Comparison of ENCODE assay signal across 9 mouse cellular contexts in genomic region chr9:113792651-113793512, GRCm38 (mm10). TPM values are rescaled to one million over a fixed set of nuclear protein-coding genes. Genes with fewer than 3 reads are reported as not detected.
A peak's percentile ranks its signal among the peaks of the same experiment; 100 is the strongest.
DNase-seq lines count a peak whose midpoint lies in the region; ATAC-seq lines count a peak whose summit lies in the region.
"Had no signal": no experiment of that assay in that cellular context is flagged by ENCODE, and none has a peak within 500 bp of the region (broad histone marks: within the 10 kb centered on the region; RNA-seq: fewer than 3 reads in every experiment).

No protein-coding gene starts in this region.

- H3K27me3 ChIP-seq in forebrain, embryonic 13.5 days, result no peaks in the 10 kb centered on the region
- H3K27me3 ChIP-seq in heart, embryonic 16.5 days (ENCODE audit: control insufficient read depth, insufficient read depth, low read length), result no peaks in the 10 kb centered on the region
- no peaks in the 10 kb centered on the region for H3K27me3 ChIP-seq in liver, embryonic 11.5 days (replicated peaks; ENCODE audit: control insufficient read depth, insufficient read depth, low read length)
- no peaks in the 10 kb centered on the region for H3K27me3 ChIP-seq in stomach, embryonic 14.5 days (ENCODE audit: control insufficient read depth, insufficient read depth, low read length)

- H3K4me2 ChIP-seq in forebrain, embryonic 13.5 days, result peak overlapping the region; percentile 67
- H3K4me2 ChIP-seq in heart, embryonic 16.5 days (ENCODE audit: low read depth, low read length), result peak overlapping the region; percentile 67
- peak overlapping the region; percentile 62 for H3K4me2 ChIP-seq in liver, embryonic 11.5 days
- peak overlapping the region; percentile 48 for H3K4me2 ChIP-seq in stomach, embryonic 14.5 days (replicated peaks; ENCODE audit: low read depth, low read length)

- H3K4me3 ChIP-seq in brown adipose tissue, adult 24 weeks (ENCODE audit: insufficient read depth, low read depth, low read length), result peak overlapping the region; percentile 60
- H3K4me3 ChIP-seq in forebrain, embryonic 13.5 days, result peak overlapping the region; percentile 53
- H3K4me3 ChIP-seq in heart, embryonic 16.5 days (ENCODE audit: low read length), result peak overlapping the region; percentile 62
- peak overlapping the region; percentile 39 for H3K4me3 ChIP-seq in liver, embryonic 11.5 days (ENCODE audit: low read depth, low read length)
- peak overlapping the region; percentile 34 for H3K4me3 ChIP-seq in stomach, embryonic 14.5 days (ENCODE audit: low read depth, low read length)

- peak; percentile 98 for ATAC-seq in forebrain, embryonic 13.5 days
- ATAC-seq in heart, embryonic 16.5 days (replicated peaks; ENCODE audit: extremely low read depth, insufficient read depth, low FRiP score), result peak; percentile 89
- ATAC-seq in liver, embryonic 11.5 days (replicated peaks; ENCODE audit: low FRiP score), result peak; percentile 82
- ATAC-seq in monocyte, adult 5-6 weeks (replicated peaks; ENCODE audit: insufficient number of reproducible peaks, low FRiP score, low TSS enrichment, poor library complexity, severe bottlenecking), result peak; percentile 56; the same call in 1 of the 2 replicates
- peak; percentile 84; the same call in 1 of the 2 replicates for ATAC-seq in stomach, embryonic 14.5 days (ENCODE audit: insufficient number of reproducible peaks, insufficient read depth, low FRiP score, low read depth)

- WGBS in forebrain, embryonic 13.5 days, result under 1% methylated on average over 17 of the region's 17 CpGs
- WGBS in heart, embryonic 16.5 days, result 1% methylated on average over 17 of the region's 17 CpGs
- WGBS in liver, embryonic 11.5 days, result 9% methylated on average over 17 of the region's 17 CpGs
- WGBS in stomach, embryonic 14.5 days, result 1% methylated on average over 17 of the region's 17 CpGs

- peak overlapping the region; percentile 44 for H3K27ac ChIP-seq in brown adipose tissue, adult 24 weeks (replicated peaks; ENCODE audit: low read depth, low read length)
- peak overlapping the region; percentile 89 for H3K27ac ChIP-seq in forebrain, embryonic 13.5 days
- peak overlapping the region; percentile 54 for H3K27ac ChIP-seq in heart, embryonic 16.5 days (ENCODE audit: low read length)
- peak overlapping the region; percentile 34; the same call in 1 of the 2 replicates for H3K27ac ChIP-seq in liver, embryonic 11.5 days (ENCODE audit: low read depth, low read length)
- H3K27ac ChIP-seq in stomach, embryonic 14.5 days (ENCODE audit: low read length), result peak overlapping the region; percentile 5; the same call in 1 of the 2 replicates

- no peaks in the 10 kb centered on the region for H3K36me3 ChIP-seq in forebrain, embryonic 13.5 days (ENCODE audit: poor library complexity, severe bottlenecking)
- H3K36me3 ChIP-seq in heart, embryonic 16.5 days (ENCODE audit: control insufficient read depth, insufficient read depth), result no peaks in the 10 kb centered on the region
- H3K36me3 ChIP-seq in liver, embryonic 11.5 days (ENCODE audit: control insufficient read depth, insufficient read depth, low read length), result no peaks in the 10 kb centered on the region
- H3K36me3 ChIP-seq in stomach, embryonic 14.5 days (ENCODE audit: control insufficient read depth, insufficient read depth, low read length), result no peaks in the 10 kb centered on the region

- peak overlapping the region; percentile 70 for H3K9ac ChIP-seq in forebrain, embryonic 13.5 days
- H3K9ac ChIP-seq in heart, embryonic 16.5 days (ENCODE audit: low read length), result peak overlapping the region; percentile 74
- peak overlapping the region; percentile 43 for H3K9ac ChIP-seq in liver, embryonic 11.5 days (ENCODE audit: low read depth, low read length)
- H3K9ac ChIP-seq in stomach, embryonic 14.5 days (replicated peaks; ENCODE audit: low read depth, low read length), result no peak overlapping the region; the same call in 1 of the 2 replicates

- DNase-seq in CD4-positive helper T cell, adult 2 months (ENCODE audit: low read depth, low spot score), result peak; percentile 80
- DNase-seq in kidney, postnatal 14 days, result peak; percentile 77
- peak; percentile 63 for DNase-seq in liver, embryonic 11.5 days (ENCODE audit: low spot score)

- no peaks in the 10 kb centered on the region for H3K9me3 ChIP-seq in forebrain, embryonic 13.5 days (replicated peaks)
- no peaks in the 10 kb centered on the region for H3K9me3 ChIP-seq in heart, embryonic 16.5 days (replicated peaks; ENCODE audit: control insufficient read depth, low read length)
- no peaks in the 10 kb centered on the region for H3K9me3 ChIP-seq in liver, embryonic 11.5 days (ENCODE audit: control insufficient read depth, low read length)
- no peaks in the 10 kb centered on the region for H3K9me3 ChIP-seq in stomach, embryonic 14.5 days (ENCODE audit: control insufficient read depth, low read depth, low read length)
- H3K9me3 ChIP-seq: G1E had no signal

- H3K4me1 ChIP-seq in brown adipose tissue, adult 24 weeks (ENCODE audit: control insufficient read depth, insufficient read depth, insufficient read length, low read length), result peaks cover 2% of the 10 kb centered on the region
- peaks cover 26% of the 10 kb centered on the region for H3K4me1 ChIP-seq in forebrain, embryonic 13.5 days
- peaks cover 18% of the 10 kb centered on the region for H3K4me1 ChIP-seq in heart, embryonic 16.5 days (ENCODE audit: control insufficient read depth, insufficient read depth, low read length)
- peaks cover 16% of the 10 kb centered on the region for H3K4me1 ChIP-seq in liver, embryonic 11.5 days (replicated peaks; ENCODE audit: control insufficient read depth, insufficient read depth, low read length)
- H3K4me1 ChIP-seq in stomach, embryonic 14.5 days (ENCODE audit: control insufficient read depth, insufficient read depth, low read length), result 0 out of 2 replicates have a peak, but pooled peaks cover 5% of the 10 kb centered on the region

RNA-seq across cellular contexts. Expression of gene Clasp2, which starts 51.6 kb away (rescaled TPM):
- polyA plus RNA-seq in brown adipose tissue, adult 24 weeks (2012; ENCODE audit: insufficient read depth, insufficient read length, missing spikeins), result 23.1 and 24.5 TPM in 2 replicates
- 84.9 and 91.3 TPM in 2 replicates for polyA plus RNA-seq in forebrain, embryonic 13.5 days (2015; fragmentation: Nextera tagmentation; extraction: Ambion mirVana)
- 21.0 and 23.2 TPM in 2 replicates for polyA plus RNA-seq in heart, embryonic 16.5 days (2015; fragmentation: Nextera tagmentation; extraction: Ambion mirVana)
- polyA plus RNA-seq in liver, embryonic 11.5 days (2014; fragmentation: Nextera tagmentation; extraction: Ambion mirVana), result 30.5 and 31.2 TPM in 2 replicates
- 39.7 to 59.4 TPM (median 42.1 TPM) in 3 replicates for total RNA-seq in monocyte, adult 5-6 weeks (2017)
- 34.6 and 34.8 TPM in 2 replicates for polyA plus RNA-seq in stomach, embryonic 14.5 days (2014; fragmentation: Nextera tagmentation; extraction: Ambion mirVana)

Comparison
In these comparisons a context has a peak if more than half of its experiments do, and no peak if none do; other contexts are left out.
1. Peak in every context shown above with its lines: DNase-seq, ATAC-seq, H3K4me3 ChIP-seq and H3K27ac ChIP-seq.
2. H3K27ac ChIP-seq: peak in every context shown above with its lines; median percentile 89 in forebrain, embryonic 13.5 days; 54 in heart, embryonic 16.5 days; 44 in brown adipose tissue, adult 24 weeks; 34 in liver, embryonic 11.5 days; 5 in stomach, embryonic 14.5 days.